Mouse (Mus musculus): ENCODE measurements around the gene Wdr18. TPM values are rescaled to one million over a fixed set of nuclear protein-coding genes. Genes with fewer than 3 reads are reported as not detected.

Wdr18 gene
- polyA plus RNA-seq, 1 experiment from 2014 or later, result 115 TPM

DNA sequence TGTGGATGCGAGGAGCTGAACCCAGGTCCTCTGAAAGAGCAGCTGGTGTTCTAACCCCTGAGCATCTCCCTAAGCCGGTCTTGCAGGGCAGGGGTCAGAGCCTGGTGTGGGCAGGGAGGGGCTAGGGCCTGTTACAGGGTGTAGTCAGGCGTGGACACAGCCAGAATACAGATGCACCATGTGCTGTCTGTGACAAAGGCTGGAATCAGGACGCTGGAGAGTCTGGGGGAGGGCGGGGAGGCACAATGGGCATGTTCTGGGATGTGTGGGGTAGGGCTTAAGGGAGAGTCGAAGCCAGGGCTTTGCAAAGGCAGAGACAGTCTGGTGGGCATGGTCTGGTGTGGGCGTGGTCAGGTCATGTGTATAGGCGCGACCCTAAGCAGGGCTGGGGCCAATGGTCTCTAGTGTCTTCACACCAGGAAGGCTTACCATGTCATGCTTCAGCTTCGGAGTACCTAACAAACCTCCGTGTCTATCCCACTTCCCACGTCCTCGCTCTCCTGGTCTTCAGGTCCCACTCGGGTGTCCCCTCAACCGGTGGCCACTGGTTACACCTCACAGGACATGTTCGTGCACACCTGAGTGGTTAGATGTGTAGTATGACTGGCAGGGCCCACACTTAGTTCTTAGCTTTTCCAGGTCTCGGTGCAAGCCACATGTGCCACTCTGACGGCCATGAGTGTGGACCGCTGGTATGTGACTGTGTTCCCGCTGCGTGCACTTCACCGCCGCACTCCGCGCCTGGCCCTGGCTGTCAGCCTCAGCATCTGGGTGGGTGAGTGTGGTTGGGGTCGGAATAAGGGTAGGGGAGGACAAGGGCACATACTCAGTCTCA is 39.7 kb upstream of the Wdr18 start:
- peaks cover 69% of the 10 kb centered on the region for H3K4me1 ChIP-seq
- no peak overlapping the region for H3K9ac ChIP-seq

GRCm38 (mm10) chr10:79920958-79921535 is 38.9 kb upstream of the Wdr18 start, which contains the start of gene R3hdm4:
TSS of gene R3hdm4 (minus strand) at chr10:79921208.
- H3K27ac ChIP-seq, result no peak within 1 kb of the TSS
- peak within 1 kb of the TSS; percentile 35 for H3K9ac ChIP-seq
- no peak for ATAC-seq (replicated peaks; ENCODE audit: low FRiP score)
- WGBS, result 5% methylated on average over 40 of the region's 41 CpGs
- H3K4me2 ChIP-seq, result peak within 1 kb of the TSS; percentile 57
- H3K36me3 ChIP-seq, result no peaks in the 10 kb centered on the region
- H3K9me3 ChIP-seq (replicated peaks), result no peaks in the 10 kb centered on the region
- peaks cover 69% of the 10 kb centered on the region for H3K4me1 ChIP-seq
- peaks cover 65% of the 10 kb centered on the region for H3K27me3 ChIP-seq
- H3K4me3 ChIP-seq (replicated peaks), result peak within 1 kb of the TSS; percentile 34

More for the DNA sequence above, 39.7 kb upstream of the Wdr18 start:
- Histone ChIP-seq H3K27ac (no peak overlapping the region), H3K27me3 (peaks cover 65% of the 10 kb centered on the region), H3K4me2 (peak overlapping the region; percentile 57), H3K9me3 (replicated peaks) (no peaks in the 10 kb centered on the region), H3K36me3 (no peaks in the 10 kb centered on the region), H3K4me3 (replicated peaks) (peak overlapping the region; percentile 34)
- 0 out of 2 replicates have a peak, but pooled peaks have one; percentile 5 for ATAC-seq (replicated peaks; ENCODE audit: low FRiP score)
- WGBS, result 18% methylated on average over 26 of the region's 26 CpGs

- Histone ChIP-seq H3K4me3 (replicated peaks) (peak overlapping the region; percentile 34), H3K4me1 (peaks cover 71% of the 10 kb centered on the region), H3K9ac (peak overlapping the region; percentile 35), H3K36me3 (no peaks in the 10 kb centered on the region), H3K9me3 (replicated peaks) (no peaks in the 10 kb centered on the region), H3K4me2 (peak overlapping the region; percentile 57), H3K27ac (no peak overlapping the region), H3K27me3 (peaks cover 65% of the 10 kb centered on the region)
- no peak for ATAC-seq (replicated peaks; ENCODE audit: low FRiP score)
- under 1% methylated on average over 34 of the region's 34 CpGs for WGBS
Observed at GRCm38 (mm10) chr10:79921572-79921971, 38.4 kb upstream of the Wdr18 start.

GRCm38 (mm10) chr10:79924998-79925784 is 34.8 kb upstream of the Wdr18 start:
- no peak for ATAC-seq (replicated peaks; ENCODE audit: low FRiP score)
- peaks cover 61% of the 10 kb centered on the region for H3K4me1 ChIP-seq
- H3K9ac ChIP-seq, result no peak overlapping the region
- H3K36me3 ChIP-seq, result no peaks in the 10 kb centered on the region
- H3K4me2 ChIP-seq, result peak overlapping the region; percentile 90
- WGBS, result 11% methylated on average over 29 of the region's 29 CpGs
- H3K27ac ChIP-seq, result peak overlapping the region; percentile 98; the same call in 1 of the 2 replicates
- H3K27me3 ChIP-seq, result peaks cover 34% of the 10 kb centered on the region
- H3K9me3 ChIP-seq (replicated peaks), result no peaks in the 10 kb centered on the region
- peak overlapping the region; percentile 100; the same call in 1 of the 2 replicates for H3K4me3 ChIP-seq (replicated peaks)

GRCm38 (mm10) chr10:79925785-79926490 is 34.0 kb upstream of the Wdr18 start:
- peak overlapping the region; percentile 98 for H3K27ac ChIP-seq
- H3K4me1 ChIP-seq, result peaks cover 61% of the 10 kb centered on the region
- peak overlapping the region; percentile 92 for H3K9ac ChIP-seq
- peak overlapping the region; percentile 90 for H3K4me2 ChIP-seq
- peaks cover 6% of the 10 kb centered on the region for H3K36me3 ChIP-seq
- ATAC-seq (replicated peaks; ENCODE audit: low FRiP score), result no peak
- peak overlapping the region; percentile 100 for H3K4me3 ChIP-seq (replicated peaks)
- whole genome bisulfite sequencing, result 6% methylated on average over 15 of the region's 15 CpGs
- H3K9me3 ChIP-seq (replicated peaks), result no peaks in the 10 kb centered on the region
- H3K27me3 ChIP-seq, result peaks cover 27% of the 10 kb centered on the region

DNA sequence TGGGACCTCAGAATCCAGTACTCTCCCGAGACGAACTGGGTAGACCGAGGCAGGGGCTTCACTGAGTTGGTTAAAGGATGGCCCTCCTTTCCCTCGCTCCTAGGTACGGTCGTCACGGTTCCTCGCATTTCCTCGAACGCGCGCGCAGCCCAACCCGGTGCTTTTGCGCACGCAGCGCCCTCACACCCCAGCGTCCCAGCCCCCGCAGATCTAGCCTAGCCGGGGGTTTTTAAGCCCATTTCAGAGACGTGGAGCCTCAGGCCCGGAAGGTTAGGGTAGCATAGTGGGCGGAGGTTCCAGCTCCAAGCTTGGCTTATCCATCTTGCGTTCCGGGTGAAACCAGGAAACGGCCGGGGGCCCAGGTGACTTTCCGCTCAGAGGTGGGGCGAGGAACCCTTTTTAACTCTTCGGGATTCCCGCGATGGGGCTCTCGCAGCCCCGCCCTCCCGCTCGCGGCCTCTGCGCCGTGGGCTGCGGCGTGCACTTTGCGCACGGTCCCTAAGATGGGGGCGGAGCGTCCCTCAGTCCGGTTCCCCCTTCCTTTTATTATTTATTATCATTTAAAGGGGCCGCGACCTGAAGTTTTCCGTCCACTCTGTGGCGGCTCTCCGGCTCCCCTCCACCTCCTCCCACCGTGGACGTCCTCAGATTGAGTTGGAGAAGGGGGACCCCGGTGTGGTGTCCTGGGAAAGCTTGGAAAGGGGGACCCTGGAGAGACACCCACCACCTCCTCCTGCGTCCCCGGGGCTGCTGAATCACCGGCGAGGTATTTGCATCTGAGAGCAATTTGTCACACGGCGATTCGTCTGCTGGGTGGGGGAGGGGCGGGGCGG is 33.2 kb upstream of the Wdr18 start, which contains the start of gene Arid3a:
Gene Arid3a, plus strand, starts transcription at position 553 of the 833 bp plus-strand sequence.
- Histone ChIP-seq H3K27me3 (peaks cover 19% of the 10 kb centered on the region), H3K4me1 (peaks cover 61% of the 10 kb centered on the region), H3K4me3 (replicated peaks) (peak within 1 kb of the TSS; percentile 100), H3K36me3 (peaks cover 14% of the 10 kb centered on the region), H3K27ac (peak within 1 kb of the TSS; percentile 98), H3K4me2 (peak within 1 kb of the TSS; percentile 90), H3K9me3 (replicated peaks) (no peaks in the 10 kb centered on the region), H3K9ac (peak within 1 kb of the TSS; percentile 92)
- WGBS, result under 1% methylated on average over 63 of the region's 63 CpGs
- peak; percentile 60 for ATAC-seq (replicated peaks; ENCODE audit: low FRiP score)

DNA sequence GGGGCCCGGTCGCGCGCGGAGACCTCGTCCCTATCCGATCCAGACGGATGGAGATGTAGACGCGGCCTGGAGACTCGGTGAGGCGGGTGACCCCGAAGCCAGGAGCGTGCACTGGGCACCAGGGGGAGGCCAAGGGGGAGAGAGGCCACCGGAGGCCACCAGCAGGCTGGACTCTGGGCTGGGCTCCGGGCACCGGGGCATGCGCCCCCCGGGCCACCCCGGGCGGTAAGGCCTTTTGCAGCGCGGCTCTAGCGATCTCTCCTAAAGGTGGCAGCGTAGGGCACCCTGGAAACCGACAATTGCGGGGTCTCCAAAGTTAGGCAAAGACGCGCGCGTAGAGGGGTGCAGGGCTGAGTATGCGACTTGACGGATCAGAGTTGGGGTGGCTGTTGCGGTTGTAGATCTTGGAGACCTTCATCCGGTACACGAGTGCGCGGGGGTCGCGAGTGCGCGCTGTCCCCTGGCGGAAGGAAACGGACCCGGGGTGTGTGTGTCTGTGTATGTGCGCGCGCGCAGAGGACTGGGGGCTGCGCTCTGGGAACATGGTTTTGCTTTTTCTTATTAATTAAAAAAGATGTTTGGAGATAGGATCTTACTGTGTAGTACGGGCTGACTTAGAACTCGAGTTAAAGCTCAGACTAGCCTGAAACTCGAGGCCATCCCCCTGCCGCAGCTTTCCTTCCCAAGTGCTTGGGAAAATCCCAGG is 32.5 kb upstream of the Wdr18 start:
- H3K4me2 ChIP-seq, result peak overlapping the region; percentile 90
- H3K4me3 ChIP-seq (replicated peaks), result peak overlapping the region; percentile 100
- peaks cover 22% of the 10 kb centered on the region for H3K36me3 ChIP-seq
- peak overlapping the region; percentile 92 for H3K9ac ChIP-seq
- under 1% methylated on average over 54 of the region's 54 CpGs for WGBS
- ATAC-seq (replicated peaks; ENCODE audit: low FRiP score), result peak; percentile 41
- peak overlapping the region; percentile 98 for H3K27ac ChIP-seq
- H3K4me1 ChIP-seq, result peaks cover 66% of the 10 kb centered on the region
- H3K27me3 ChIP-seq, result peaks cover 12% of the 10 kb centered on the region
- H3K9me3 ChIP-seq (replicated peaks), result no peaks in the 10 kb centered on the region

DNA sequence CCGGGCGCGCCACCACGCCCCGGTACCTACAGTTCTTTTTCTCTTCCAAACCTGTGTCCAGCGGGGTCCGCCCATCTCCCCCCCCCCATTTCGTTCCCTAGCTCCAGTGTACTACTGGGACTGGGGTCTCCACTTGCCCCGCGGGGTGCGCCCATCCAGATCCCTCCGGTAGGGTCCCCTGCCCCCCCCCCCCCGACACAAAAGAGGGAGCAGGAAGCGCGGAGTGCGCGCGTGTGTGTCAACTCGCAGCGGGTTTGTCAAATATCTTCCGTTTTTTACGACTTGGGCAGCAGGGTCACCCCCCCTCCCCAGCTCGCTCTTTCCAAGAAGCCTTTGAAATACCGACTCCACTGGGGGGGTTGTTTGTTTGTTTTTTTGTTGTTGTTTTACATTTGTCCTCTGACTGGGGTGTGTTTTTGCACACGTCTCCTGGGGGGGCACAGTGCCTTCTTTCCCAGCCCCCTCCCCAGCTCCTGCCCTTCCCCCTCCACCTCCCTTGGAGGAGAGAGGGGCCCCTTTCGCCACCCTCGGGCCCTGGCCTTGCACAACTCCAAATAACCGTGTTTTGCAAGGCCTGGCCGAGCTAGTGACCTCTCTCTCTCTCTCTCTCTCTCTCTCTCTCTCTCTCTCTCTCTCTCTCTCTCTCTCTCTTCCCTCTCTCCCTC is 31.8 kb upstream of the Wdr18 start:
- WGBS, result 1% methylated on average over 29 of the region's 29 CpGs
- Histone ChIP-seq H3K4me1 (peaks cover 73% of the 10 kb centered on the region), H3K27me3 (peaks cover 5% of the 10 kb centered on the region), H3K4me2 (peak overlapping the region; percentile 90), H3K4me3 (replicated peaks) (peak overlapping the region; percentile 100), H3K9me3 (replicated peaks) (no peaks in the 10 kb centered on the region), H3K36me3 (peaks cover 28% of the 10 kb centered on the region), H3K27ac (peak overlapping the region; percentile 98), H3K9ac (peak overlapping the region; percentile 92)
- no peak for ATAC-seq (replicated peaks; ENCODE audit: low FRiP score)

DNA sequence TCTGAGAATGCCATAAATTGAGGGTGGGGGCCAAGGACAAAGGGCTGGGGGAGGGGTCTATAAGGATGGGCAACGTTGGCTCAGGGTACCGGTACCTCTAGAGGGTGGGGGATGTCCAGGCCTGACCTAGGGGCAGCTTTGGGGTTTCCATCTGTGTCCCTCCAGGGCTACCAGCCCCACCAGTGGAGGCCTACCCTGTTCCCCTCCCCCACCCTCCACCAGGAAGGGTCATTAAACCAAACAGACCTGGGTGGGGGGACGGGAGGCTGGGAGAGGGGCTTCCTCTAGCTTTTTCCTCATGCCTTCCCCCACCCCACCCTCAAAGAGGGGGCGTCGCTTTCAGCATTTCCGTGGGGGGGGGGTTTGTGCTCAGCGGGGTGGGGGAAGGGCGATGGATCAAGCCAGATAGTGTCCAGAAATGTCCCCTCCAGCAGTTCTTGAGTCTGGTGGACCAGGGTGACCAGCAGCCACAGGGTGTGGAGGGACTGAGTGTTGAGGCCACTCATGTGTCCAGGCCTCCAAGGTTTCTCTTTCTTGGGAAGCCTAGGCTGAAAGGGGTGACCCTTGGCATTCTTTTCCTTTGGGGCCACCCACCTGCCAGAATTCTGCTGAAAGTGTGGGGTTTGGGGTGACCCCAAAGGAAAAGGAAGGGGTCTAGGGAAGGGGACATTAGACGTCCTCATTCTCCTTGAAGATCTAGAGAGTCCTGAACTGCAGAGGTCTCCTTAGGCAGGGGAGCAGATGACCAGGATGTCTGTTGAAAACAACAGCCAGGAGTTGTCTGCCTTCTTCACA is 30.8 kb upstream of the Wdr18 start:
- Histone ChIP-seq H3K27me3 (no peaks in the 10 kb centered on the region), H3K4me1 (peaks cover 78% of the 10 kb centered on the region), H3K36me3 (peaks cover 38% of the 10 kb centered on the region), H3K9ac (peak overlapping the region; percentile 38; the same call in 1 of the 2 replicates), H3K27ac (peak overlapping the region; percentile 62), H3K9me3 (replicated peaks) (no peaks in the 10 kb centered on the region), H3K4me2 (peak overlapping the region; percentile 90), H3K4me3 (replicated peaks) (peak overlapping the region; percentile 100)
- no peak for ATAC-seq (replicated peaks; ENCODE audit: low FRiP score)
- 19% methylated on average over 8 of the region's 9 CpGs for whole genome bisulfite sequencing

All from kidney, embryonic 15.5 days (tissue).